Mouse (Mus musculus): ENCODE measurements around the gene Rrbp1. TPM values are rescaled to one million over a fixed set of nuclear protein-coding genes. Genes with fewer than 3 reads are reported as not detected.

The Rrbp1 gene
- total RNA-seq, 2 experiments from 2014 or later = 74.5 to 76.6 TPM

DNA sequence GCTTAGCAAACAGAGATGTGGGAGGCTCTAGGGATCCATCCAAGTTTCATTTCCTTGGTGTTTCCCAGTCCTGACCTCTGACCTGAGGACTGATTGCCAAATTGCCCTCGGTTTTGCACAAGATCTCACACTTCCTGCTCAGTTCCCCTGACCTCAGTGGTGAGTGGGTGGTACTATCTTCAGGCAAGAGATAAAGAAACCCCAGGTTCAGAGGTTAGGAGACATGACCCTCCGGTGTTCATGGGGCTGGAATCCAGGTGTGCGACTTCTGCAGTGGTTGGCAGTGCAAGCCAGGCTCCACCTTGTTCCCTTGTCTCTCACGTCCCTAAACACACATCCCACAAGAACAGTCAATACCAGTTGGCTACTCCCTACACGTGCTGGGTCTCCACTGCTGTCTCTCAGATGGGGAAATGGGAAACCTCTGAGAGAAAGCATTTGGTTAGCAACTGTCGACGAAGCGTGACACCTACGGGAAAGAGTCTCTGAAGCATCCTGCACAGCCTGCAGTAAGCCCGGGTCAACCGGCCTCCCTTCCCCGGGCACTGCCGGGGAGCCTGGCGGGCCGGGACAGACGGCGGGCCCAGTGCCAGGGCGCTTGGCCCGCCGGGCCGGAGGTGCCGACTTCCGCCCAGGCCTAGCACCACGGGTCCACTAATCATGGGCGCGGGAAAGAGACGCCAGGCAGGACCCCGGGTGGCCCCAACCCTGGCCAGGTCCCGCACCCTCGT lies 1.3 kb downstream of the Rrbp1 start:
- DNase-seq (ENCODE audit: low spot score in 2 of 2) = peak in 1 of 2 experiments; percentile 34
- intact Hi-C loops (cut with DNase I) = loop anchor here (10.0 kb wide), 1 partner anchor 205 kb away; no protein-coding TSS in a partner anchor

DNA sequence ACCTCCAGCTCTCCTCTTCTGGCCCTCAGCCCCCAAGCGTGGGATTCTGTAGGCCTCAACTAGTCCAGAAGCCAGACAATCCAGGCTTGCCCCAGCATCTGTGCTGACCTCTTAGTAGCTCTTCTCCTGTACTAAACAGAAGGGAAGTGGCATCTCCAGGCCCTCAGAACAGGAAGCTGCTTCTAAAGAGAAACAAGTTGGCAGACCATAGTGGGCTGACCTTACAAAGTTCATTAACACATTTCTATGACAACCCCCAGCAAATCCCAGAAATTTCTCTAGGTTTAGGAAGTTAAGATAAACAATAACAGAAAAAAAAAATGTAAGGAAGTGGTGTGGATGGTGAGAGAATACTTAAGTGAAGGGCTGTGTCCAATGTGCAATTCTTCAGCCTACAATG lies 2.0 kb downstream of the Rrbp1 start:
- DNase-seq (ENCODE audit: low spot score in 2 of 2) = no peak
- intact Hi-C loops (cut with DNase I) = no loop called here

GRCm38 (mm10) chr2:144007211-144007610 lies 3.9 kb downstream of the Rrbp1 start:
- DNase-seq (ENCODE audit: low spot score in 2 of 2) = no peak
- intact Hi-C loops (cut with DNase I) = no loop called here

GRCm38 (mm10) chr2:144006686-144007085 lies 4.4 kb downstream of the Rrbp1 start:
- intact Hi-C loops (cut with DNase I) = no loop called here
- DNase-seq (ENCODE audit: low spot score in 2 of 2) = no peak

GRCm38 (mm10) chr2:144005166-144005955 lies 5.7 kb downstream of the Rrbp1 start:
- no peak for DNase-seq (ENCODE audit: low spot score in 2 of 2)
- intact Hi-C loops (cut with DNase I) = no loop called here

DNA sequence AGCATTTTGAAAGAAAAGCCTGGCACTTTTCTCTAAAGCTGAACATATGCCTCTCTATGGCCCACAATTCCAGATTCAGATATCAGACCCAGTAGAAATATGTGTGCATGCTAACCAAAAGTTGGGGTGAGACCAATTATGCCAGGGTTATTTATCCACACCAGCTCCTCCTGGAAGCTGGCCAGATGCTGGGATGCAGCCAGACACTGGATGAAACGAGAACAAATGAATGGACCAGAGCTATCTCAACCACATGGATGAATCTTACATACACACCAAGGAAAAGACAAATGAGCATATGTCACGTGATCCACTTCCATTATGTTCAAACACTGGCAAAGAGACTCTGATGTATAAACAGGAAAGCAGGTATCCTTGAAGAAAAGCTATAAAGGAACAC lies 7.5 kb downstream of the Rrbp1 start:
- intact Hi-C loops (cut with DNase I) = no loop called here
- no peak for DNase-seq (ENCODE audit: low spot score in 2 of 2)

DNA sequence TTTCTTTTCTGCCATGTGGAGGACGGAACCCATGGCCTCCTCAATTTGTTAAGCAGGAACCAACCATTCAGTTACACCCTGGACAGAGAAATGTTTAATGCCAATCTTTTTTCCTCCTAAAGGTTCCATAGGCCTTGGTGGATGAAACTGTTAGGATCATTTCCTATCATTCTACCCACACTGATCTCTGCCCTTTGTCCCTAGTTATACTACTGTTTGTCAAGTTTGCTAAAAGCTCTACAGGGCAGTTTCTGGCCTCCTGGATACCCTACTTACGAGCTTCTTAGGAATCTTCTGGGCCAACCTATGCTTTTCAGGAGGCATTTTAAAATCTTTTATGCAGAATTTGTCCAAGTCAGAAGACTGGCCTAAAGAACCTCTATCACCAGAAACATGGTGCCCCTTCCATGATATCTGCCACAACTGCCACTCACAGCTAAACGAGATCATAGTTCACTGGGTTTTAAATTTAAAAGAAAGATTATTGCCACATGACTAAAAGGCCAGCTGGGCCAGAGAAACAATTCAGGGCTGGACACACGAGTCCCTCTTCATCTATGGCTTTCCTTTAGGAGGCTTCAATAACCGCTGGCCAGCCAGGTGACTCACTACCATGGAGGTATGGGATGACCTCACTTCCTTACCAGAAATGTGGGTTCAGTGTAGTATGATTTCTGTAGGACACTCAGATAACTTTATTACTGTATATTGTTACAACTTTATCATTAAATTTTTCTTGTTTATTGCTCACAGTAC lies 8.7 kb downstream of the Rrbp1 start:
- intact Hi-C loops (cut with DNase I) = no loop called here

DNA sequence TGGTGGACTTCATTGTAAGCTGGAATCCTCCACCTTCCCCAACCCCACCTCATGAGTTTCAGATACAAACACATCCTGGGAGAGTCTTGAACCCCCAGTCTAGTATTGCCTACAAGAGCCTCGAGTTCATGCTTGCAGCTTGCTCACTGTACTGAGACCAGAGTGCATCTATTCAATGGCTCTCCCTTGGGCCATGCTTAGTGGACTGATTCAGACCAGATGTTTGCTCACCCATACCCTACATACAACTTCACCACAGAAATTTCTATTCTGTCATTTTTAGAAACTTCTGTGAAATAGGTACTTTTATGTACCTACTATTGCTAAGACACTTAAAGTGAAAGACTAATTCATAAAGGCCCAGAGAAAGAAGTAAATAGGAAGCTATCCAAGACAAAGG lies 18.1 kb downstream of the Rrbp1 start:
- intact Hi-C loops (cut with DNase I) = no loop called here
- DNase-seq (ENCODE audit: low spot score in 2 of 2) = no peak

More for the DNA sequence above, 8.7 kb downstream of the Rrbp1 start:
- DNase-seq (ENCODE audit: low spot score in 2 of 2) = no peak

GRCm38 (mm10) chr2:143991964-143992672 lies 18.9 kb downstream of the Rrbp1 start:
- intact Hi-C loops (cut with DNase I) = no loop called here
- DNase-seq (ENCODE audit: low spot score in 2 of 2) = no peak

DNA sequence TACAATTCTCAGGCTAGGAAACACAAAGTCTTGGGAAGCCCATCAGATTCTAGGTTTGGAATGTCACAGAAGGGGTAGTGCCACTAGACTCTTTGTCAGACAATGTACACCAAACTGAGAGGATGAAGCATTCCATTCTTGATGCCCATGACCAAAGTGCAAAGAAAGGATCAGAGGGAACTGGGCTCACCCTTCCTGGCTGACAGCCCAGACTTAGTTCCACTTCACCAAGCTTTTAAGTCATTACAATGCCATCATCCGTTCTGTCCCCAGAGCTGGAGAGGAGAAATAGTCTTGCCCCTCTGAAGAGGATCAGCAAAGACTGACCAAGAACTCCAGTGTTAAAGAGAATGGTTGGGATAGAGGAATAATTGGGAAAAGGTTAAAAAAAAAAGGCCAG lies 20.1 kb downstream of the Rrbp1 start:
- intact Hi-C loops (cut with DNase I) = no loop called here
- DNase-seq (ENCODE audit: low spot score in 2 of 2) = no peak

DNA sequence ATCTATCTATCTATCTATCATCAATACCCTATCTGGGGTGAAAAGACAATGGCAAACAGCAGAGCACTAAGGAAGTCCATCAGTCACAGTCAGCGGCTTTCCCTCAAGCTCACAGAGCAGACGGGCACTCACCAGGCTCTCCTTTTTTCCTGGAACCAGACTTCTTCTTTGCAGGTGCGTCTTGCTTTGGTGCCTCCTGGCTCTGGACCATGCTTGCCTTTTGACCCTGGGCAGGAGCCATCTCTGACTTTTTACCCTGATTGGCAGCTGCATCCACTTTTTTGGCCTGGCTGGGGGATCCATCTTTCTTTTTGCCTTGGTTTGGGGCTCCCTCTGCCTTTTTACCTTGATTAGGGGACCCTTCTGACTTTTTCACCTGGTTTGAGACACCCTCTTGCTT lies 23.0 kb downstream of the Rrbp1 start:
- intact Hi-C loops (cut with DNase I) = no loop called here
- DNase-seq (ENCODE audit: low spot score in 2 of 2) = no peak

DNA sequence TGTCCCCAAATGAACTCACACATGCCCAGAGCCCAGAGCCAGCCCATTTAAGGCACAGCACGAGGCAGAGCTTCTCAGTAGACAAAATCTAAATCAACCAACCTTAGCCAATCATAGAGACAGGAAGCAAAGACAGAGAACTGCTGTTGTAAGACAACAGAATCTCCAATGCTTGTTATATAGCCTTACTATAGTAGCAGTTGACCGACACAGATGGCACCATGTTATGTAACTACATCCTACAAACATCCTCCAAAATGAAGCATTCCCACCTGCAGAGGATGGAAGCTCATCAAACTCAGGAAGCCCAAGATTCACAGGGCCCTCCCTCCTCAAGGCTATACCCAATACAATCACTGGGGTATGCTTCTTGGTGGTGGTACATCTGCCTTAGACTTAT lies 23.6 kb downstream of the Rrbp1 start:
- DNase-seq (ENCODE audit: low spot score in 2 of 2) = no peak
- intact Hi-C loops (cut with DNase I) = no loop called here

DNA sequence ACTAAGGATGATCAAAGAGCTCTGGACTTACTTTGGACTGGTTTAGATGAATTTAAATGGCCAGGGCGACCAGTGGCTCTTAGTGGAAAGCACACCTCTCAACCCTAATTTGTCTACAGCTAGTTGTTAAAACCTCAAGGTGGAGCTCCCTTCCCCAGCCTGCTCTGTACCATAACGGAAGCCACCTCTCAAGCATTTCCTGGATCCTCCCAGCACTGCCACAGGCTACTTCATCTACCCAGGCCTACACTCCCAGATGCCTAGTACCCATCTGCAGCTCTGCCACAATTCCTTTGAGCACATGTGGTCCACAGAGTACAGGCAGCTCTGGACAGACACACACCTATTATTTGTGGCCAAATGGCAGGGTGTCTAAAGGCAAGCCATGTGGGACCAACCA lies 27.6 kb downstream of the Rrbp1 start:
- intact Hi-C loops (cut with DNase I) = no loop called here
- DNase-seq (ENCODE audit: low spot score in 2 of 2) = no peak

- peak in 1 of 2 experiments; percentile 50 for DNase-seq (ENCODE audit: low spot score in 2 of 2)
- intact Hi-C loops (cut with DNase I) = no loop called here
These were observed 28.2 kb downstream of the Rrbp1 start for GRCm38 (mm10) chr2:143982901-143983300.

DNA sequence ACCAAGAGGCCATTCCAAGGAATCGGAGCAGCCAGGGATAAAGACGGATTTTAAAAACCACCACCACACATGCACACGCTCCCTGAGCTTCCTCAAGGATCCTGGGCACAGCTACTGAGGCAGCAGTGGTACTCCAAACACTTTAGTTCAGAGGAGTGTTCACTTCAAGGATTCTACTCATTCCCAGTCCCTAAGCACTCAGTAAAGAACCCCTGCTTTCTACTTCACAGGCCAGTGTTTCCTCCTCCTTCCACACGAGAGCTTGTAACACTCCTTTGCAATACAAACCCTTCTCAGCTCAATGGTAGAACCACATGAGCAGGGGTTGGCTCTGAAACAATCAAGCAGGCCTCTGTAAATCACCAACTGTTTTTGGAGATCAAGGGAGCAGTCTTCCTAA lies 28.9 kb downstream of the Rrbp1 start:
- intact Hi-C loops (cut with DNase I) = no loop called here
- no peak for DNase-seq (ENCODE audit: low spot score in 2 of 2)

GRCm38 (mm10) chr2:143980781-143981398 lies 30.2 kb downstream of the Rrbp1 start:
- peak; percentile 76 to 84 for DNase-seq (ENCODE audit: low spot score in 2 of 2)
- intact Hi-C loops (cut with DNase I) = no loop called here

DNA sequence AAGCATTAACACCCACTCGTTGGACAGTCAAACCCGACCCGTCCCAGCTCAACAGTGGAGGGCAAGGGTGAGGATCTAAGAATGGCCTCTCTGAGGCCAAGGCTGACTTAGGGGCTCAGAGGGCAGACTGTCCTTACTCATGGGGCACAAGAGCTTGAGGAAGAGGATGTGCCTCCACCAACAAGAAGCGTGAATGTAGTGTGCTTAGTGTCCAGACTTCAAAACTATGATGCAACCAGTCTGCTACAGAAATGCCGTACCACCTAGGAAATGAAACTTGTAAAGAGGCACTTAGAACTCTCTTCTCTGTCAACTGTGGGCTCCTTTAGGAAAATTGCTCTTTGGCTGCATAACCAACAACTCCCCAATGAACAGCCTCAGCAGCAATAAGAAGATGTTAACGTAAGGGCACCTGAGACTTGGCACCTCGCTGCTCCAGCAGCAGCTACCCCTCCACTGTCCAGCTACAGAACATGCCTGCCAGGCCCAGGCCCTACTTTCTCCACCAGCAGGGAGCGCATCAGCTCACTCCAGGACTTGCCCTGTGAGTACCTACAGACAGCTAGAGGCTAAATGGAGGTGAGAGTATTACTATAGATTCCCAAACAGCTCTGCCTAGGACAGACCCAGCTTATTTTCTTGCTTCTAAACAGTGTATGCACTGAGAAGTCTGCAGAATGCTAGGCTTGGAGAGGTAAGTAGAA lies 32.5 kb downstream of the Rrbp1 start:
- intact Hi-C loops (cut with DNase I) = loop anchor here (5.0 kb wide), 1 partner anchor 111 kb away; no protein-coding TSS in a partner anchor
- no peak for DNase-seq (ENCODE audit: low spot score in 2 of 2)

DNA sequence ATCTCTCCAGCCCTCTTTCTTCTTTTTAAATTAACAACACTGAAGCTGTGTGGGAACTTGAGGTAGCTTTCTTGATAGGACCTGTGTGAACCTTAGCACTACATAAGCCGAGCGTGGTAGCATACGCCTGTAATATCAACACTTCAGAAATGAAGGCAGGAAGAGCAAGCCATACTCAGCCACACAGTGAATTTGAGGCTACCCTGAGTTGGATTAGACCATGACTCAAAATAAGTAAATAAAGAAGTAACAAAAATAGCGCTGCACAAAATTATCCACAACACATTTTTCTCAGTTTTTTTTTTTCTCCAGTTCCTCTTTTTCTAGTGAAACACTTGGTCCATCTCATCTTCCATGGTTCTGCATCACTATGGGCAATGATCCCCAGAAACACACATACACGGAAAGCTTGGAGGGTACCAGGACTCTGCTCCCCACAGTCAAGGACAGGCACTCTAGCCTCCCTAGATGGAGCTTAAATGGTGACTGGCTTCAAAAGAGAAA lies 35.9 kb downstream of the Rrbp1 start:
- DNase-seq (ENCODE audit: low spot score in 2 of 2) = no peak
- intact Hi-C loops (cut with DNase I) = loop anchor here (5.0 kb wide), 1 partner anchor 108 kb away; no protein-coding TSS in a partner anchor
